Mouse (Mus musculus) stomach, postnatal 0 days (tissue): Measurements from ENCODE around the gene Tmem178b. TPM values are rescaled to one million over a fixed set of nuclear protein-coding genes. Genes with fewer than 3 reads are reported as not detected.

Experiments used
- ATAC-seq: fragments of 200-750 bp; cut with Nextera tagmentation; 2 replicates; pipeline ENCODE4 v1.8.0; 2017; ENCODE audit not compliant: low FRiP score, low TSS enrichment
- DNase-seq: peaks from one replicate; pipeline ENCODE4 v3.0.0-alpha.2; 2016; ENCODE audit warnings: low spot score
- H3K27ac ChIP-seq: fragments of 300-500 bp; sonication (generic); replicated peaks from 2 replicates; pipeline ENCODE4 v1.5.1; 2014; ENCODE audit warnings: mild to moderate bottlenecking, control low read depth
- H3K27me3 ChIP-seq: fragments of 300-500 bp; sonication (generic); 2 replicates; pipeline ENCODE4 v1.6.1; 2014; ENCODE audit warnings: low read length; ENCODE audit not compliant: control insufficient read depth, insufficient read depth
- H3K36me3 ChIP-seq: fragments of 300-500 bp; sonication (generic); 2 replicates; pipeline ENCODE4 v1.6.1; 2014; ENCODE audit warnings: low read length, mixed read lengths; ENCODE audit not compliant: control insufficient read depth, insufficient read depth
- H3K4me1 ChIP-seq: fragments of 300-500 bp; sonication (generic); replicated peaks from 2 replicates; pipeline ENCODE4 v1.6.1; 2014; ENCODE audit warnings: antibody characterized with exemption; ENCODE audit not compliant: control insufficient read depth, insufficient read depth
- H3K4me2 ChIP-seq: fragments of 300-500 bp; sonication (generic); replicated peaks from 2 replicates; pipeline ENCODE4 v1.6.1; 2014; ENCODE audit warnings: low read depth, mild to moderate bottlenecking, control low read depth, moderate library complexity
- H3K4me3 ChIP-seq: fragments of 300-500 bp; sonication (generic); 2 replicates; pipeline ENCODE4 v1.5.1; 2014; ENCODE audit warnings: low read depth, low read length, control low read depth
- H3K9ac ChIP-seq: fragments of 300-500 bp; sonication (generic); 2 replicates; pipeline ENCODE4 v1.6.1; 2014; ENCODE audit warnings: mild to moderate bottlenecking, low read length, control low read depth, mixed read lengths
- H3K9me3 ChIP-seq: fragments of 300-500 bp; sonication (generic); 2 replicates; pipeline ENCODE4 v1.6.1; 2016; ENCODE audit warnings: low read length; ENCODE audit not compliant: control insufficient read depth
- CTCF ChIP-seq: IDR thresholded peaks from 2 replicates; pipeline ENCODE4 v1.5.1; 2016; ENCODE audit warnings: antibody characterized with exemption, low read depth, mild to moderate bottlenecking, moderate library complexity
- EP300 ChIP-seq: optimal IDR thresholded peaks from 2 replicates; pipeline ENCODE3; 2016; ENCODE audit warnings: antibody characterized with exemption
- WGBS: fragments of 180-500 bp; shearing (Covaris S2); extraction: QIAGEN DNeasy Blood & Tissue Kit; methylation state at CpG from one replicate; pipeline ENCODE4 v1.1.7; 2014; 5-methylcytosine and 5-hydroxymethylcytosine counted together
- polyA plus RNA-seq: library from polyadenylated mRNA; unstranded; fragments of >200 nt; fragmentation: Nextera tagmentation; extraction: Ambion mirVana; gene quantifications from 2 replicates; pipeline ENCODE4 v1.2.1, GENCODE M21; 2015

Gene Tmem178b
- polyA plus RNA-seq, 1 experiment from 2014 or later, result 0.67 TPM

- H3K27ac ChIP-seq, result no peak overlapping the region
These were observed 82.1 kb downstream of the Tmem178b start for GRCm38 (mm10) chr6:39955211-39955610.

GRCm38 (mm10) chr6:39964606-39965005 is 91.5 kb downstream of the Tmem178b start:
- Histone ChIP-seq H3K4me1 (no peaks in the 10 kb centered on the region), H3K9me3 (no peaks in the 10 kb centered on the region), H3K4me2 (no peak overlapping the region), H3K27ac (no peak overlapping the region), H3K36me3 (no peaks in the 10 kb centered on the region), H3K27me3 (no peaks in the 10 kb centered on the region), H3K9ac (no peak overlapping the region), H3K4me3 (no peak overlapping the region)
- ATAC-seq (no peak), DNase-seq (no peak)
- no peak for TF ChIP-seq CTCF
- TF ChIP-seq EP300, result no peak
- 61% methylated on average over 4 of the region's 4 CpGs for WGBS

More at GRCm38 (mm10) chr6:39955211-39955610, 82.1 kb downstream of the Tmem178b start:
- no peak for ATAC-seq
- Histone ChIP-seq H3K9me3 (no peaks in the 10 kb centered on the region), H3K9ac (no peak overlapping the region), H3K4me3 (no peak overlapping the region), H3K4me1 (no peaks in the 10 kb centered on the region), H3K4me2 (no peak overlapping the region), H3K36me3 (no peaks in the 10 kb centered on the region), H3K27me3 (no peaks in the 10 kb centered on the region)
- WGBS, result 81% methylated on average over 2 of the region's 2 CpGs
- no peak for TF ChIP-seq CTCF
- no peak for TF ChIP-seq EP300
- no peak for DNase-seq

DNA sequence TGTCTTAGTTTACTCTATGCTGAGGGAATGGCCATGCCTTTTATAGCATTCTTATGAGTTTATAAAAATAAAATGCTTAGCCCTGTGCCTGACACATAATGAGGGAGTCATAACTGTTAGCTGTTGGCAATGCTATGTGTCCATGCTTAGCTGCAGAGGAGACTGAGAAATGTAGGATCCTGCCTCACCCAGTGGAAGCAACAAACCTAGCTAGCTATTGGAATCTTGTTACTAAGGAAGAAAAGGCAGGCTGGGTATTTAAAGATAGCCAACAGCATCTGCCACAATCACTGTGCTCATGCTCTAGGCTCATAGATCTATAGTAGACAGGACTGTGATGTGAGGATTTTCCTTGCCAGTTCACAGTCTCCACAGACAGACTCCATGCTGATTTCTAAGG is 97.2 kb downstream of the Tmem178b start:
- TF ChIP-seq CTCF (no peak), EP300 (no peak)
- no peak overlapping the region for H3K9ac ChIP-seq
- H3K27ac ChIP-seq, result no peak overlapping the region
- no peaks in the 10 kb centered on the region for H3K9me3 ChIP-seq
- H3K27me3 ChIP-seq, result no peaks in the 10 kb centered on the region
- no peaks in the 10 kb centered on the region for H3K4me1 ChIP-seq
- no peak overlapping the region for H3K4me3 ChIP-seq
- no peaks in the 10 kb centered on the region for H3K36me3 ChIP-seq
- H3K4me2 ChIP-seq, result no peak overlapping the region
- DNase-seq (no peak), ATAC-seq (no peak)

- 54% methylated on average over 4 of the region's 4 CpGs for WGBS
- TF ChIP-seq CTCF, result no peak
- no peak for TF ChIP-seq EP300
These were observed 105.9 kb downstream of the Tmem178b start for GRCm38 (mm10) chr6:39978942-39979341.

GRCm38 (mm10) chr6:39990772-39991171 is 117.7 kb downstream of the Tmem178b start:
- Histone ChIP-seq H3K4me3 (no peak overlapping the region), H3K36me3 (no peaks in the 10 kb centered on the region), H3K4me1 (no peaks in the 10 kb centered on the region), H3K27me3 (no peaks in the 10 kb centered on the region), H3K27ac (no peak overlapping the region), H3K9ac (no peak overlapping the region), H3K9me3 (no peaks in the 10 kb centered on the region), H3K4me2 (no peak overlapping the region)
- WGBS, result 71% methylated on average over 4 of the region's 4 CpGs
- TF ChIP-seq EP300 (no peak), CTCF (no peak)
- ATAC-seq (no peak), DNase-seq (no peak)

More at GRCm38 (mm10) chr6:39978942-39979341, 105.9 kb downstream of the Tmem178b start:
- no peak overlapping the region for H3K4me2 ChIP-seq
- ATAC-seq (no peak), DNase-seq (no peak)
- no peak overlapping the region for H3K27ac ChIP-seq
- H3K36me3 ChIP-seq, result no peaks in the 10 kb centered on the region
- no peaks in the 10 kb centered on the region for H3K9me3 ChIP-seq
- H3K9ac ChIP-seq, result no peak overlapping the region
- H3K4me1 ChIP-seq, result no peaks in the 10 kb centered on the region
- H3K27me3 ChIP-seq, result no peaks in the 10 kb centered on the region
- H3K4me3 ChIP-seq, result no peak overlapping the region

GRCm38 (mm10) chr6:39991922-39992321 is 118.9 kb downstream of the Tmem178b start:
- Histone ChIP-seq H3K9me3 (no peaks in the 10 kb centered on the region), H3K27me3 (no peaks in the 10 kb centered on the region), H3K4me2 (no peak overlapping the region), H3K9ac (no peak overlapping the region), H3K4me3 (no peak overlapping the region), H3K36me3 (no peaks in the 10 kb centered on the region), H3K4me1 (no peaks in the 10 kb centered on the region), H3K27ac (no peak overlapping the region)
- no peak for TF ChIP-seq EP300
- no peak for TF ChIP-seq CTCF
- DNase-seq (no peak), ATAC-seq (no peak)
- 32% methylated on average over 6 of the region's 6 CpGs for WGBS
